Mouse (Mus musculus) right cerebral cortex, adult 2 months (tissue): ENCODE measurements around the gene Gbp5.

Source experiments
- DNase-seq, 2 experiments: peaks; one replicate each; pipeline ENCODE4 v3.0.0; 2021 to 2022; ENCODE audit warnings: low spot score in 2 of 2

Gbp5 gene

GRCm38 (mm10) chr3:142493536-142494061 lies at the start of gene Gbp5:
Gene Gbp5, plus strand, starts transcription at chr3:142493978.
- peak; percentile 49 to 51 for DNase-seq

DNA sequence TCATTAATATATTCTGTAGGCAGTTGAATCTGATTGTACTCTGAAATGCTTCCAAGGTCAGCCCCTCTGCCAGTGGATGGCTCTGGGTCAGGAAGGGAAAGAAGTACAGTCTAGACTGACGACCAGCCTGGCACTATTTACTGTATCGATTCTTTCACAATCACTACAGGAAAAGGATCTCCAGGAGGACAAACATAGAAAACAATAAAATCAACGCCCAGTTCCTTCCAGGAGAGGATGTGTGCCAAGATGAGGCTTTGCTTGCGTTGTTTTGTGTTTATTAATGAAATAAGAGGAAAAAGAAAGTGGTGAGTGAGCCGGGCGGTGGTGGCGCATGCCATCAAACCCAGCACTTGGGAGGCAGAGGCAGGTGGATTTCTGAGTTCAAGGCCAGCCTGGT lies 39.6 kb upstream of the Gbp5 start:
- no peak for DNase-seq

- no peak for DNase-seq
Observed at GRCm38 (mm10) chr3:142459241-142459640, 34.5 kb upstream of the Gbp5 start.

DNA sequence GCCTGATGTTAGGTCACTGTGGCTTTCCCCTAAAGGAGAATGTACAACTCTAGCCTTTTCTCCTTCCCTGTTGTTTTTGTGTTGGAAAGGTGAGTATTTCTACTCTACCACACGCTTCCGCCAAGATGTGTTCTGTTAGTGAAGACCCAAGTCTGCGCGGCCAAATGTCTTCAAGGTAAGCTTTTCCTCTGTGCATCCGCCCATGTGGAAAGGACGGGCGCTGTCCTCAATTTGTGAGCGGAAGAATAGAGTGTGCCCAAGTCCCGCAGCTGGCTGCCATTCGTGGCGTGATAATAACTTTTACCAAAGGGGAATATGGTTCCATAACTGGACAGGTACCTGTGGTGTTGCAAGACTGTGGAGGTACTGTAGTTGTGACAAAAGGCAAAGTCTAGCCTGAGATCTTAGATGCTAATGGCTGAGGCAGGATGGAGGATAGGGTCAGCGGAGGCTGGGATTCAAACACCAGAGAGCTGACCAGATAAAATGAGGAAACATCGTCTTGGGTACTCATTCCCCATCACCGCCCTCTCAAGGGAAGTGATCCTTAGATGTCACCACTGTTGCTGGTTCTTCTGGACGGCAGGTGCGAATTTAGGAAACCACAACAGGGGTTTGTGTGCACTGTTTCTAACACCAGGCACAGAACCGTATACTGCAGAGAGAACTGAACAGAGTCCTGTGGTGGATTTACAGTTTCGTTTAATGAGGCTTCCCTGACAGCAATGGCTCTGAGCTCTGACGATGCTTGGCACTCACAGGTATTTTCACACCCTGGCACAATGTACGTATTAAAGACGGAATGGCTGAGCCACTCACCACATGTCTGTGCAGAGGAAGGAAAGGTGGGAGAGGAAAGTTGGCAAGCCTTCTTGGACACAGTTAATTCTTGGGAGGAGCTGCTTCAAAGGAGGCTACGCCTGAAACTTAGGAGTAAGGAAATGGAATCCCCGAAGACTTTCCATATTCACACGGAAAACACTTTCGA lies 30.7 kb upstream of the Gbp5 start:
- no peak for DNase-seq

DNA sequence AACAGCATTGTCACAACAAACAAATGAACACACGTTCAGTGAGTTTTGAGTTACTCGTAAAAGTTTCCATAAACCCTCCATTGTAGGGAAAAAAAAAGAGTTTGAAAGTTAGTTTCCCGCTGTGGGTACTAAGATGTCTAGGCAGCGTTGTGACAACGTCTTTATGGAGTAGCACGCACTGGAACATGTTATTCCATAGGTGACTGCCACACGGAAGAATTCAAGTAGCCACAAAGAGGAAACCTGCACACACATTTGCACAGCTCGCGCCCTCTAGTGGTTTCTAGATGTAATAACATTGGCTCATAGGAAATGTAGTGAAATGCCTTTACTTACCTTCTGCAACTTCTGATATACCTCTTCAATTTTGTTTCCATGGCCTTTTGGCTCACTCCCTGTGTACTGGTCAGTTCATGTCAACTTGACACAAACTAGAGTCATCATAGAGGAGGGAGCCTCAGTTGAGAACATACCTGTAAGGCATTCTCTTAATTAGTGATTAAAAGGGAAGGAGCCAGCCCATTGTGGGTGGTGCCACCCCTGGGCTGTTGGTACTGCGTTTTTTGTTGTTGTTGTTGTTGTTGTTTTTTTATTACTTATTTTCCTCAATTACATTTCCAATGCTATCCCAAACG lies 19.3 kb upstream of the Gbp5 start:
- DNase-seq = peak in 1 of 2 experiments; percentile 17

GRCm38 (mm10) chr3:142475913-142476312 lies 17.9 kb upstream of the Gbp5 start:
- peak; percentile 68 to 83 for DNase-seq

DNA sequence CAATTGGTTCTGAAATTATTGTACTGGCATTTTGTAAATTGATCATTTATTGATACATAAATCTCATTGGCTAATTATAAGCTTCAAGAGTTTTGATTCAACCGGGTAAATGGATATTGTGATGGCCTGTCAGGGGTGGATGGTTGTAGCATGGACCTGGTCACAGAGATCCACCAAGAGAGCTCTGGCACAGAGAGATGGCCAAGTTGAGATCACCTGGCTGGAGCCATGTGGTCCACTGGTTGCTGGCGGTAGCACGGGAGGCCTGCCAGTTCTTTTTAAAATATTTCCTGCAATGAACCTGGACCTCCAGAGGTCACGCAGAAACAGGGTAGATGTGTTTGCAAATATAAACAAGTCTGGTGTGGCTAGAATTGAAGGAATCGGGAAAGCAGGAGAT lies 15.9 kb upstream of the Gbp5 start:
- DNase-seq = no peak

DNA sequence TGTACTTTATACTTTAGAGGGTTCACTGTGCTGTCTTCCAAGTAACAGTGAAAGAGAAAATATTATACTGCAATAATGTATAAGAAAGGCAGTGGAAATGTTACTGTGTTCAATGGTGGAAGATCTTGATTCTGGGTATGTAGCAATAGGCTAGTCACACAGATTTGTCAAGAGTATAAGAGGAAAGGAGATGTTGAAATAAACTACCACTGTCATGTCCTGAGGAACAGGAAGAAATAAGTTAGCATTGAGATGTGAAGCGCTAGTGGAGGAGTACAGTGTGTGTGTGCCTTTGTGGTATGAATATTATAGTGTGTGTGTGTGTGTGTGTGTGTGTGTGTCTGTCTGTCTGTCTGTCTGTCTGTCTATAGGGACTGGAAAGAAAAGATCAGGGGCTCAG lies 15.4 kb upstream of the Gbp5 start:
- no peak for DNase-seq

- DNase-seq = peak; percentile 77 to 78
Observed at GRCm38 (mm10) chr3:142490465-142490864, 3.3 kb upstream of the Gbp5 start.

GRCm38 (mm10) chr3:142495146-142495655 lies 1.4 kb downstream of the Gbp5 start:
- no peak for DNase-seq

GRCm38 (mm10) chr3:142496113-142497101 lies 2.6 kb downstream of the Gbp5 start:
- DNase-seq = no peak

DNA sequence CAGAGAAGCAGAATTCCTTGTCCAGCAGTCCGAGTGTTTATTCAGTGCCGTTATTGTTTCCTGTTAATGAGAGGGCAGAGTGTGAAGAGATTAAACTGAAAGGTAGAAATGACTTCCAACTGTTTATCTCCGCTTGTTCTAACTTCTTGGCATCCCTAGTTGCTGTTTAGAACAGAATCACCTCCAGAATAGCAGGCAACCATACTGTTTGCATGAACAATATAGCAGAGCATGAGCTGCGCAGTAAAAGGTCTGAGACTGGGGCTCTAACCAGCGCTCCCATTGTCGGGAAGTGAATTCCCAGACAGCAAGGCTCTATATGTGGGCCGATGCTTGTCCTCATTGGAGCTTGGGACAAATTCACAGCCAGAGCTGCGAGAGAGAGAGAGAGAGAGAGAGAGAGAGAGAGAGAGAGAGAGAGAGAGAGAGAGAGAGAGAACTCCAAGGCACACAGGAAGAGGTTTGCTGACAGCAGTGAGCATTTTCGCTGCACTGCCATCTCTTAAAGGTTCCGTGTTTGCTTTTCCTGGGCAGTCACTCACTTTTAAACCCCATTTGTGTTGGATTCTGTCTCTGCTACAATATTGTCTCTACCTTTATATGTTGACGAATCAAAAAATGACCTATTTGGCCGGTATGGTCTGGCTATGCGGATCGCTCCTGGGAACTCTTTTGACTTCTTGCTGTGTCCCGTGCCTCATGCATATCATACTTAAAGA lies 3.5 kb downstream of the Gbp5 start:
- DNase-seq = no peak

DNA sequence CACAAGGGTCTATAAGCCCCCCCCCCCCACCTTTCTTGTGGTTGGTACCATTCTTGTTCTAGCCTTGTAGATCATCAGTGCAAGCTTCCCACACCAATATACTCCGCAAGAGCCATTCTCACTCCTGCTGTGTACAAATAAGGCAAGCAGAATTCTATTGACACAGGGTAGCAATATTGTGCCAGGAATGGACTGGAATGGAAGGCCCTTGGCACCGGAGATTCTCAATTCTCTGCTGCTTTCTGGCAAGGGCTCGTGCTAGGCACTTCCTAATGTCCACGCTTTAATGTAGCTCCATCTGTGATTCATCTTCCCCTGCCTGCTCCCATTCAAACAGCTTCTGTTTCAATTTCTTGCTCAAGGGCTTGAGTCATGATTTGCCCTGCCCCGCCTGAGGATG lies 5.2 kb downstream of the Gbp5 start:
- DNase-seq = no peak

GRCm38 (mm10) chr3:142528116-142528515 lies 34.3 kb downstream of the Gbp5 start:
- DNase-seq = no peak

- no peak for DNase-seq
Observed at GRCm38 (mm10) chr3:142529597-142529996, 35.8 kb downstream of the Gbp5 start.

DNA sequence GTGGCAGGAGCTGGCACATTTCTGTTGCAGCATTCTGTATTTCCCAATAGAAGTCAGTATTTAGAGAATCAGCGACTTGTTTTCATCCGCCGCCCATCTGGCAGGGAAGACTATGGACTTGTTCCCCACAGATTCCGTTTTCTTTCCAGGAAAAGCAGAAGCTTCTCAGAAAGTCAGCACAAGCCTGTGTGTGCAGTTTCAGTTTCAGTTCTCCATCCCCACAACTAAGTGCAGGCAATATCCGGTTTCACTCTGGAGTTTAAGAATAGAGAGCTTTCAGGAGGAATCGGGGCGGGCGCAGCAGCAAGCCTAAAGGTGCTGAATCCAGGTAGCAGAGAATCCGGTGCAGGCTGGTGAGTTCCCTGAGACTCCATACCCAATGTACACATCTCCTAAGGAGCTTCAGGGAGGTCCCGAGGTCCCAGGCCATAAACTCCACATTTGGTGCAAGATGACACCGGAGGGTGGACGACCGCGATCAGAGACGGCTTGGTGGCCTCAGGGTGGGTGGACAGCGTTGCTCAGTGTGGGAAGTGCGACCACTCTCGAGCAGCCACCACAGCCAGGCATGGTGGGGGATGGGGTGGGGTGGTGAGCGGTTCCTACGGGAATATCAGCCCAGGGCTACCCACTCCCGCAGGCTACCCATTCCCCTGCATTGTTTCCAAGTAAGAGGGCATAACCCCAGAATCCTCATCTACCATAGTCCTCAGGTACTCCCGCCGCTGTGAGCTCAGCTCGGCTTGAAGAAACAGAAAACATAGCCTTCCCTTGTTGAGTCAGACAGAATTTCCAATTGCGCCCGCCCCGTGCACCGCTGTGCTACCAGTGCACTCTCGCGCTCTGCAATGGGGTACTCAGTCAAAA lies 36.5 kb downstream of the Gbp5 start, which contains the start of gene Gbp7:
Gbp7 (plus strand) TSS at position 256 of the 867 bp plus-strand sequence.
- peak; percentile 37 to 38 for DNase-seq

GRCm38 (mm10) chr3:142531595-142531994 lies 37.8 kb downstream of the Gbp5 start:
- DNase-seq = no peak

GRCm38 (mm10) chr3:142533185-142533584 lies 39.4 kb downstream of the Gbp5 start:
- DNase-seq = no peak

DNA sequence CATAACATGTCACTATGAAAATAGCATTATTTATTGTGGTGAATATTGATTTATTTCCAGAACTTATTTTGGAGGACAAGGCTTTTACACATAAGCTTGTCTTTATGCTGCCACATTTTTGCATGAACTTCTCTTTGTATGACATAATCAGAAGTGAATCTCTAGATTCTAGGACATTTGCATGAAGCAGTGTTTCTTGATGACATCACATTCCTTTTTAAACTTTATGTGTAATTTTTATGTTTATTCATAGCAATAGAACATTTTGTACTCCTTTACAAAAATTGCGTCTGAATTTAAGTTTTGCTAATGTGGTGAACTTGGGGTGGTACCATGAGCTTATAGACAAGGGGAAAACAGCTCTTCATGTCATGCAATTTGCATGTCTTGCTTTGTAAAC lies 41.9 kb downstream of the Gbp5 start:
- no peak for DNase-seq
